Mouse (Mus musculus) thymus, postnatal 36 days (tissue): Measurements from ENCODE around the gene Lif.

ENCODE experiments used
- DNase-seq, 2 experiments: peaks; one replicate each; pipeline ENCODE4 v3.0.0; 2022; ENCODE audit warnings: mixed read lengths in 2 of 2

Lif gene

DNA sequence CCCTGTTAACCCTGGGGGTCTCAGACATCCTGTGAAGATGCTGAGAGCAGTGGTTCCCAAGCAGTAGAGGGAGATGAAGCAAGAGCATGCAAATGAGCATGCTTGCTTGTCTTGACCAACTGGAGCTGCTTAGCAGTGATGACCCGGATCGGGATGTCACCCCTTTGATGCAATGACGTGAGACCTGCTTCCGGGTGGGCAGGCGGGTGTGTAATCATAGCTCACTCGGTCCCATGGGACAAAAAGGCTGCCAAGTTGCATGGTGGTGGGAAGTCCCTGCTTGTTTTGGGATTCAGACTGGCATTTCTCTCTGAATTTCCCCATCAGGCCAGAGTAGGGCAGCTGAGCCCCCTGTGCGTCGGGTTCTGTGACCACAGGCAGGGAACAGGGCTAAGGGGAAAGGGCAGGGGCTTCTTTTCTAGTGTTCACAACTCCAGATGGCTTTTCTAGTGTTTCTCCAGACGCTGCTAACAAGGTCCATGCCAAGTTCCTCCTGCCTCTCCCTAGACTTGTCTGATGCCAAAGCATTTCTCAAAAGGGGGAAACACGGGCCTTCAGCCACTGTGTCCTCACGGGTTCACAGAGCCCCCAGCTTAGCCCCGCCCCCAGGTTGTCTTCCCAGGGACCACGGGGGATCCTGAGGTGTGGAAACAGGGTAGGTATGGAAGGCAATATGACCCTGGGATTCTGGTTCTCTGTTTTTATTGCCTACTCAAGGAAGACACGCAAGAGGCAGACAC lies 42.5 kb downstream of the Lif start:
- no peak for DNase-seq

- DNase-seq: no peak
Observed at GRCm38 (mm10) chr11:4300683-4301082, 43.3 kb downstream of the Lif start.

DNA sequence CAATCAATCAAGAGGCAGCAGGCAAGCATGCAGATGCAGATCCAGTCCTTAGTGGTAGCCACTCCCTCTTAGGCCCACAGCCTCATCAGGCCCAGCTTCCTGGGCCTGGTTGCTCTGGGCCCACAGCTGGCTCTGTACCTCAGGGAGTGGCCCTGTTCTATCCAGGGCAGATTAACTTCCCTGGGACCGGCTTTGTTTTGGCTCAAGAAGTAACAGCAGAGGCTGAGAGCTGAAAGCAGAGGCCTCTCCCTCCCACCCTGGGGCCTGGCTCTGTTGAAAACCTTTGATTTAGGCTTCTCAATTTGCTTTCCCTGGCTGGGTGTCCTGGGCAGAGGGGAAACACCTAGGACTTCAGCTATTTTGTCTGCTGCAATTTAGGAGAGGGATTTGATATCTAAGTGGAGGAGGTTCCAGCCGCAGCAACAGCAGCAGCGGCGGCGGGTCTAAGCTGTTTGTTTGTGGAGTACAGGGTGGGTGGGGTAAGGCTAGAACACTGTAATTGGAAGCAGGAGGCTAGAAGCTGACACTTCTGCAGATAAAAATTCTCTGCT lies 45.1 kb downstream of the Lif start:
- DNase-seq: no peak

GRCm38 (mm10) chr11:4303033-4303432 lies 45.7 kb downstream of the Lif start:
- DNase-seq: no peak

- no peak for DNase-seq
Observed at GRCm38 (mm10) chr11:4304203-4304602, 46.8 kb downstream of the Lif start.

GRCm38 (mm10) chr11:4305090-4305489 lies 47.7 kb downstream of the Lif start:
- DNase-seq: no peak

DNA sequence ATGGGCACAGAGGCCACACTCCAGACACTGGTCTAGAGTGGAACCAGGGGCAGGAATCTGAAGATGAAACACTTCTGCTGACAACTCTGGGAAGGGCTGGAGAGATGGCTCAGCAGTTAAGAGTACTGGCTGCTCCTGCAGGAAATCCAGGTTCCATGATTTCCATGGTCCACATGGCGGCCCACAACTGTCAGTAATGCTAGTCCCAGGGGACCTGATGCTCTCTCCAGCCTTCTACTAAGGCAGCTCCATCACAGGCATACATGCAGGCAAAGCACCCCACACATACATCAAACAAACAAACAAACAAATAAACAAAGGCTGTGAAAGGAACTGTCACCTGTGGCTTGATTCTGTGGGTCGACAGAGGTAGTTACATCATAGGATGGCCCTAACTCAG lies 48.7 kb downstream of the Lif start:
- no peak for DNase-seq

GRCm38 (mm10) chr11:4308060-4308513 lies 50.7 kb downstream of the Lif start:
- DNase-seq: no peak

GRCm38 (mm10) chr11:4308514-4309450 lies 51.4 kb downstream of the Lif start:
- DNase-seq: no peak

- no peak for DNase-seq
Observed at GRCm38 (mm10) chr11:4309613-4310012, 52.3 kb downstream of the Lif start.

- DNase-seq: no peak
Observed at GRCm38 (mm10) chr11:4310324-4310723, 53.0 kb downstream of the Lif start.

DNA sequence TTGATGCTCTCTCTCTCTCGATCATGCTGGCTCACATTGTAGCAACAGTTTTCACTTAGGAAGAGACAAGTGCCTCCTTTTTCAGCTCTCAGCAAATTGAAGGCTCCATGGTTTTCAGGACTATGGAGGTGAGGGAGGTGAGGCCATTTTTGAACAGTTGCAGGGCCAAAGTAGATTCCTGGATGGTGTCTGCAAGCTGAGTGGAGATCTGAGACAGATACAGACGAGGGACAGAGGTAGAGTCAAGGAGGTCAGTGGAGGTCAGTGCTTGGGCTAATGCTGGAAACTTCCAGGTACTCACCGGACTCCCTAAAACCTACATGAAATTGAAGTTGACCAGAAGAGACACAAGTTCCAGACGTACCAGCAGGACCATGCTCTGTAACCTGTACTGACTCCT lies 54.8 kb downstream of the Lif start:
- DNase-seq: no peak

GRCm38 (mm10) chr11:4317287-4317686 lies 59.9 kb downstream of the Lif start:
- DNase-seq: no peak

GRCm38 (mm10) chr11:4318011-4318410 lies 60.7 kb downstream of the Lif start:
- no peak for DNase-seq

- DNase-seq: no peak
Observed at GRCm38 (mm10) chr11:4319212-4319955, 62.0 kb downstream of the Lif start.

DNA sequence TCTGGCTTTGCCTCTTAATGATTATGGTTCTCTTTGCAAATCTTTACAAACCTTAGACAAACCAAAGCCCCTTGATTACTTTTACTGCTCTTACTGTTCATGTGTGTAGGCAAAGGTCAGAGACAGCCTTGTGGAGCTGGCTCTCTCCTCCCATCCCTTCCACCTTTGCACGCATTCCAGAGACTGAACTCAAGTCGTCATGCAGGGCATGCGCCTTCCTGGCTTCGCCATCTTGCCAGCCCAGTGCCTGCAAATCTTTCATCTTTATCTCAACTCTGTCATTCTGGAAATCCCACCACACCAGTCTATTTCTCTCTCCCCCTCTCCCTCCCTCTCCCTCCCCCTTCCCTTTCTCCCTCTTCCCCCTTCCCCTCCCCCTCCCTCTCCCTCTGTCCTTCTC lies 63.5 kb downstream of the Lif start:
- DNase-seq: no peak
